Mouse (Mus musculus) hindbrain, embryonic 12.5 days (tissue): ENCODE results near the gene Fer. TPM values are rescaled to one million over a fixed set of nuclear protein-coding genes. Genes with fewer than 3 reads are reported as not detected.

Experiments
- ATAC-seq: fragments of 200-750 bp; cut with Nextera tagmentation; 2 replicates; pipeline ENCODE4 v1.8.0; 2017; ENCODE audit warnings: moderate TSS enrichment; ENCODE audit not compliant: low FRiP score
- H3K27ac ChIP-seq: fragments of 300-500 bp; sonication (generic); 2 replicates; pipeline ENCODE4 v1.5.1; 2016; ENCODE audit warnings: mild to moderate bottlenecking
- H3K27me3 ChIP-seq: fragments of 300-500 bp; sonication (generic); 2 replicates; pipeline ENCODE4 v1.6.1; 2016; ENCODE audit warnings: mild to moderate bottlenecking
- H3K36me3 ChIP-seq: fragments of 300-500 bp; sonication (generic); 2 replicates; pipeline ENCODE4 v1.6.1; 2016; ENCODE audit warnings: mild to moderate bottlenecking
- H3K4me1 ChIP-seq: fragments of 300-500 bp; sonication (generic); 2 replicates; pipeline ENCODE4 v1.6.1; 2016
- H3K4me2 ChIP-seq: fragments of 300-500 bp; sonication (generic); replicated peaks from 2 replicates; pipeline ENCODE4 v1.6.1; 2016; ENCODE audit warnings: mild to moderate bottlenecking
- H3K4me3 ChIP-seq: fragments of 300-500 bp; sonication (generic); 2 replicates; pipeline ENCODE4 v1.5.1; 2016; ENCODE audit warnings: mild to moderate bottlenecking
- H3K9ac ChIP-seq: fragments of 300-500 bp; sonication (generic); 2 replicates; pipeline ENCODE4 v1.6.1; 2016; ENCODE audit warnings: mild to moderate bottlenecking, moderate library complexity
- H3K9me3 ChIP-seq: fragments of 300-500 bp; sonication (generic); replicated peaks from 2 replicates; pipeline ENCODE4 v1.6.1; 2016; ENCODE audit warnings: mild to moderate bottlenecking
- WGBS: fragments of 180-500 bp; shearing (Covaris S2); methylation state at CpG from one replicate; pipeline ENCODE4 v1.1.7; 2016; 5-methylcytosine and 5-hydroxymethylcytosine counted together
- polyA plus RNA-seq: library from polyadenylated mRNA; unstranded; fragments of >200 nt; fragmentation: Nextera tagmentation; extraction: Ambion mirVana; gene quantifications from 2 replicates; pipeline ENCODE4 v1.2.1, GENCODE M21; 2016

Gene Fer
- polyA plus RNA-seq, 1 experiment from 2014 or later: 33.1 TPM

DNA sequence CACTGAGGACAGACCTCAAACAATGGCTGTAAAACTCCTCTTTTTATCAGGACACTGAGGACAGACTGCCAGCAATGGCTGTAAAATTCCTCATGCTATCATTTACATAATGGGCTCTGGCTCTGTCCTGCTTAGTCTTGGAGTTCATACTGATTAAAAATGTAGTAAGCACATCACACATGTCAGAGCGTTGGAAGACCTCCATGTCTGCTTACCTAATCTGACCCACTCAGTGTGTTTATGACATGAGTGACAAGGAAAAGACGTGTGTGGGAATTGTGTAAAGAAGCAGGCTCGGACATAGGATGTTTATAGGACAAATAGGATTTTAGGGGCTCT, 237.3 kb downstream of the Fer start:
- H3K4me1 ChIP-seq: peaks cover 10% of the 10 kb centered on the region; the same call in 1 of the 2 replicates
- no peak overlapping the region for H3K9ac ChIP-seq
- H3K4me3 ChIP-seq: no peak overlapping the region
- H3K9me3 ChIP-seq: no peaks in the 10 kb centered on the region
- no peaks in the 10 kb centered on the region for H3K36me3 ChIP-seq
- H3K27ac ChIP-seq: no peak overlapping the region
- no peak overlapping the region for H3K4me2 ChIP-seq
- WGBS: 79% methylated on average over 3 of the region's 3 CpGs
- no peaks in the 10 kb centered on the region for H3K27me3 ChIP-seq
- ATAC-seq: no peak

DNA sequence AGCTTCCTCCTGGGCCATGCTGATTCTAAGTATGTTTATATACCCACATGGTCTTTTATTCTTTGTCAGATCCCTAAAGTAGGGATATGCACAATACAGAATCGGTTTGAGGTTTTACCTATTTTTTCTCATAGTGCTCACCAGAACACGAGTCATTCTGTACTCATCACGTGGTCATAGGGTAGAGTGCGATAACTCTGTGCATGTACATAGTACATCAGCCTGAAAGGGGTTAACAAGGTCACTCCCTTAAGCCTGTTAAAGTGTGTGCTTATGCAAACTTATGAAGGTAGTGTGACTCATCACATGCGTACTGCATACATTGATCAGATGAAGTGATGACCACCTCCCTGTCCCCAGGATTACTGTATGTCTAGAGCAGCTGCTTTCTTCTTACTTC, 245.9 kb downstream of the Fer start:
- Histone ChIP-seq H3K4me3 (no peak overlapping the region), H3K4me1 (no peaks in the 10 kb centered on the region), H3K4me2 (no peak overlapping the region), H3K27ac (no peak overlapping the region), H3K36me3 (no peaks in the 10 kb centered on the region), H3K27me3 (no peaks in the 10 kb centered on the region), H3K9ac (no peak overlapping the region), H3K9me3 (no peaks in the 10 kb centered on the region)
- 89% methylated on average over 5 of the region's 5 CpGs for WGBS
- no peak for ATAC-seq

DNA sequence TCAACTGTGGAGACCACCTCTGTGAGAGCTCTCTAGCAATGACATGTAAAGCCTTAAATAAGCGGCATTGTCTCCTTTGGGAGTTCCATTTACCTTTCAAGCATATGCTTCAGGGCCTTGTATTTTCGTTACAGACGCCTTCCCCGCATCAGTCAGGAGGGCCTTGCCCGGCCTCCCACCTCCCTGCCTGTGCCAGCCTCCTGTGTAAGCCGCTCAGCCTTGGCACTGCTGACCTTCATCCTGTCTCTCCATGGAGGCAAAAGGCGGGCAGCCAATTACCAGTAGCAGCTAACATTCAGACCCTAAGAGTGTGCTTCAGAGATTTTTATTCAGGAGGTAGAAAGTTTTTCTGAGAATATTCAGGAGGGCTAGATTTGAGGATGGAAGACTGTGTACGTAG, 247.0 kb downstream of the Fer start:
- Histone ChIP-seq H3K4me3 (no peak overlapping the region), H3K9me3 (no peaks in the 10 kb centered on the region), H3K27me3 (no peaks in the 10 kb centered on the region), H3K27ac (no peak overlapping the region), H3K4me2 (no peak overlapping the region), H3K36me3 (no peaks in the 10 kb centered on the region), H3K4me1 (no peaks in the 10 kb centered on the region), H3K9ac (no peak overlapping the region)
- 84% methylated on average over 8 of the region's 8 CpGs for WGBS
- ATAC-seq: no peak

DNA sequence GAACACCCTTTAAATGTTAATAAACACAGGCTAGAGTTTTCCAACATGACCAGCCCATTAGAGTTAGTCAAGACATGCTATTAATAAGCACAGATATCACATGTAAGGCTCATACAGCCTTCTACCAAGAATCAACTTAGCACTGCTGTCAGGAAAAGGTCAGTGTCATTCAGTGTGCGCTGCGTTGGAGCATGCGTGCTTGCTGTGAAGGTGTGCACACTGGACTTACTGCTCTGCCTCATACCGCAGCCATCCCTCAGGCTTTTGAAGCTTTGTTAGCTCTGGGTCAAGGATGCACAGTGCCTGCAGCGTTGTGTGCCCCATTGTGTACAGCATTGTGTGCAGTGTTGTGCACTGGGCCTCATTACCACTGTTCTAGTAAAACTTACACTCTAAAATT, 250.8 kb downstream of the Fer start:
- Histone ChIP-seq H3K9me3 (no peaks in the 10 kb centered on the region), H3K4me3 (no peak overlapping the region), H3K4me1 (0 out of 2 replicates have a peak, but pooled peaks cover 2% of the 10 kb centered on the region), H3K27me3 (no peaks in the 10 kb centered on the region), H3K4me2 (no peak overlapping the region), H3K27ac (no peak overlapping the region), H3K36me3 (no peaks in the 10 kb centered on the region), H3K9ac (no peak overlapping the region)
- ATAC-seq: no peak
- WGBS: 92% methylated on average over 5 of the region's 5 CpGs

DNA sequence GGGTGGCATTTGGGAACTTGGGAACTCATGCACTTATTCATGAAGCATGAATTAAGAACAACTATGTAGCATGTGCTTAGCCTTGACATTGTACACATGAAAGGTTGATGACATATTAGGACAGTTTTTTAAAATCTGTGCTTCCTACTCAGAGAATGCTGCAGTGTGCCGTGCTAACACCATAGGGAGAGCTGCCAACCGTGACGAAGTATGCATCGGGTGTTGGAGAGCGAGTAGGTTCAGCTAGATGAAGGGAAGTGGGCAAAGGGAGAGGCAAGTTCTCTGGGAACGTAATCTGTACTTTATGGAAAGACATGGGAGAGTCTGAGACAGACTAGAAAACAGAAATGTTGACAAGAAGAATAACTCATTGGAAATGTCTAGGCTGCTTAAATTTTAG, 253.9 kb downstream of the Fer start:
- Histone ChIP-seq H3K9me3 (no peaks in the 10 kb centered on the region), H3K36me3 (no peaks in the 10 kb centered on the region), H3K4me2 (no peak overlapping the region), H3K27ac (no peak overlapping the region), H3K4me1 (0 out of 2 replicates have a peak, but pooled peaks cover 2% of the 10 kb centered on the region), H3K4me3 (no peak overlapping the region), H3K27me3 (no peaks in the 10 kb centered on the region), H3K9ac (no peak overlapping the region)
- no peak for ATAC-seq
- WGBS: 66% methylated on average over 6 of the region's 6 CpGs

DNA sequence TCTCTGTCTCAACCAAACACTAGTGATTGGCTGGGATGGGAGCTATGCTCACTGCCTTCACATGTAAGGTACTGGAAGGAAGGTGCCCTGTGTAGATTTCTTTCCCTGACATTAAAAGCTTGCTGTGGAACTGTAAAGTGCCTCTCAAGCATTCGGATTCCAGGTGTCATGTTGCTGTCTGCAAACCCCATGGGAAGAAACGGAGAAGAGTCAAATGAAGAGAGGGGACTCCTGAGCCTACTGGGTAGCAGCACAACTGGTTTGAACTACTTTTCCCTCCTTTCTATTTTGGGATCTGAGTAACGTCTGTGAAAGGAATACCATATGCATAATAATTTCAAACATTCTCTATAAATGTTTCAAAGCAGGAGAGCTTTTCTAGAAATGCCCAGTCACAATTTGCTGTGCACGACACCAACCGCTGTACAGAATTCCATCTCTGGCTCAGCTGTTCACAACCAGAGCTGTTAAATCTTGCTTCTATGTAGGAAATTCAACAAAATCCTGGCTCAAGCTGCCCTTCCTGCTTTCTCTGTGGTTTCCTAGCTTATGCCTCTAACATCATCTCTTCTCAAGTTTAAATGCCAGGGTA, 256.9 kb downstream of the Fer start:
- H3K4me2 ChIP-seq: no peak overlapping the region
- 74% methylated on average over 5 of the region's 5 CpGs for WGBS

DNA sequence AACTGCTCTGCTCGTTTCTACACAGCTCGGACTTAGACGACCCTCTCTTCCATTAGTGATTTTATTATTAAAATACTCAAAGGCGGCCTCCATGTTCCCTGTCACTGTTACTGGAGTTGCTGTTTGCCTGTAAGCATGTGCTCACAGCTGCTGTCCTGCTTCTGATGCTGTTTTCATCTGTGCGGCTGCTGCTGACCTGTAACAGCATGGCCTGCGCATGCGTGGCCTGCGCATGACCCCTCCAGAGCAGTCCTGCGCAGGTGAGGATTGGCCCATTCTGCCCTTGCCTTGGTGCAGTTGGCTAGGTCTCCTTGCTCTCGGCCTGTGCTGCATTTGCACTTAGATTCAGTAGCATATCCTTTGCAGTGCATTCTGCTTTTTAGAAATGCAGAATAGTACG, 259.7 kb downstream of the Fer start:
- WGBS: 93% methylated on average over 11 of the region's 11 CpGs
- Histone ChIP-seq H3K36me3 (no peaks in the 10 kb centered on the region), H3K4me3 (no peak overlapping the region), H3K4me1 (no peaks in the 10 kb centered on the region), H3K9me3 (no peaks in the 10 kb centered on the region), H3K27me3 (no peaks in the 10 kb centered on the region), H3K27ac (no peak overlapping the region), H3K4me2 (no peak overlapping the region), H3K9ac (no peak overlapping the region)
- ATAC-seq: no peak

More for the DNA sequence above, 256.9 kb downstream of the Fer start:
- Histone ChIP-seq H3K4me1 (0 out of 2 replicates have a peak, but pooled peaks cover 2% of the 10 kb centered on the region), H3K27me3 (no peaks in the 10 kb centered on the region), H3K9me3 (no peaks in the 10 kb centered on the region), H3K4me3 (no peak overlapping the region), H3K27ac (no peak overlapping the region), H3K9ac (no peak overlapping the region), H3K36me3 (no peaks in the 10 kb centered on the region)
- no peak for ATAC-seq

DNA sequence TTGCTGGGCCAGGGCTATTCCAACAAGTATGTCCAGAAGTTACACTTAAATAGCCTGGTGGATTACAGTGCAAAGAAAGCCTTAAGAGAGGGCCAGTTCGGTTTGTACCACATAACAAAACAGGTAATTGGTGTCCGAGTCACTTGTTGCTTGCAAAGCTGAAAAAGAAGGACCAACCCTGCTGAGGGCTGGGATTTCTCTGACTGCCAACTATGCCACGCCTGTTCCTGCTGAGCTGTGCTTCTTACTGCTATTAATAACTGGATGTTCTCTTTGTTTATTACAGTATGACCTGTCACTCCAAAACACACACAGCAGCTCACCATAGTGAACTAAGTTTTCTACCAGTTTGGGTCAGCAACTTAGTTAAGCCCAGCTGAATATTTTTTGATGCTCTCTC, 260.9 kb downstream of the Fer start:
- 84% methylated on average over 3 of the region's 3 CpGs for WGBS

DNA sequence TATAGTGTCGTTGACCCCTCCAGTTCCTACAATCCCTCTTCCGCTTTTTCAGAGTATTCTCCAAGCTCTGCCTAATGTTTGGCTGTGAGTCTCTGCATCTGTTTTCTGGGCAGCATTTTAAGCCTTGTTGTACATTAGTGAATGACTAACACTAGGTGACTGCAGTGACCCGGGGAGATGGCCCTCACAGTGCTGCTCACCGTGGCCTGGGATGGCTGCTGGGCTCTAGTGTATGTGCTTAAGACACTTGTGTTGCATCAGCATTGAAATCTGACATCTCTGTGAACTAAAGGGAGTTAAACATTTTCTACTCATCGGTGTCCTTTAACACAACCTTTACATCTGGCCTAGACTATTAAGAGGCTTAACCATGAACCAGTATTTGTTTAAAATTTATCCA, 264.0 kb downstream of the Fer start:
- WGBS: 93% methylated on average over 5 of the region's 5 CpGs
- no peak overlapping the region for H3K4me2 ChIP-seq
- no peaks in the 10 kb centered on the region for H3K9me3 ChIP-seq
- H3K4me3 ChIP-seq: no peak overlapping the region
- no peaks in the 10 kb centered on the region for H3K36me3 ChIP-seq
- H3K4me1 ChIP-seq: no peaks in the 10 kb centered on the region
- no peak for ATAC-seq
- H3K27ac ChIP-seq: no peak overlapping the region
- no peaks in the 10 kb centered on the region for H3K27me3 ChIP-seq
- H3K9ac ChIP-seq: no peak overlapping the region

More for the DNA sequence above, 260.9 kb downstream of the Fer start:
- no peak for ATAC-seq
- Histone ChIP-seq H3K4me1 (no peaks in the 10 kb centered on the region), H3K27me3 (no peaks in the 10 kb centered on the region), H3K4me2 (no peak overlapping the region), H3K27ac (no peak overlapping the region), H3K9ac (no peak overlapping the region), H3K9me3 (no peaks in the 10 kb centered on the region), H3K36me3 (no peaks in the 10 kb centered on the region), H3K4me3 (no peak overlapping the region)

DNA sequence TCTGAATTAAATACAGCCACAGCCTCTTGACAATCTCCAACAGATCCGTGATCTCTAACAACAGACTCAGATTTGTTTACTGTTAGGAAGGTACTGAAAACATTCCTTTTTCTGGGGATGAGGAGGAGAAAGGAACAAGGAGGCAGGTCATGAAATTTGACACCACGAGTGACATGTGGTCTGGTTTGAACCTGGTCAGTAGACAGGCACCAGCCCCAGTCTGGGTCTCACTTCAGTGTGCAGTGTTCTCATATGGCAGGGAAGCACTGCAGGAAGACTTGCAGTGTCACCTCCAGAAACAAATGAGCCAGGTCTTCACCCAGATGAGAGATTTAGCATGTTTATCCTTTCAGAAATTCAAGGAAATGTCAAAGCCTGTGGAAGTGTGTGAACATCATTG, 266.9 kb downstream of the Fer start:
- Histone ChIP-seq H3K4me3 (no peak overlapping the region), H3K4me1 (no peaks in the 10 kb centered on the region), H3K9me3 (no peaks in the 10 kb centered on the region), H3K36me3 (no peaks in the 10 kb centered on the region), H3K9ac (no peak overlapping the region), H3K27me3 (no peaks in the 10 kb centered on the region), H3K4me2 (no peak overlapping the region), H3K27ac (no peak overlapping the region)
- ATAC-seq: no peak
- WGBS: 57% methylated on average over 2 of the region's 2 CpGs

DNA sequence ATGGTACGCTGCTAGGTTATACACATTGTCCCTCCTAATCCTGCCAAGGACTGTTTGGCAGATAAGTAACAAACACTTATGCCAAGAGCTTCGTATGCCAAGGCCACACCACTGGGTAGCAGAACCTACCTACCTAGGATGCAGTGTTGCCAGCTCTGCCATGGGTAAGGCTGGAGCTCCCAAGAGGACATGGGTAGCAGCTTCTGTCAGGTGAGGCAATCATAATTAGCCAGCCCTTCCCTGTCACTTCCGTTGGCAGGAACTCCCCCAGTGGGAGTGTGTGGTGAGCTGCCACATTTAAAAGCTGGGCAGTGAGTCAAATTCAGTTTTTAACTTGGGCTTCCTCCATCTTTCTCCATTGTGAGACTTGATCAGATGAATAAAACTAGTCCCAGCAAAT, 267.5 kb downstream of the Fer start:
- ATAC-seq: no peak
- Histone ChIP-seq H3K9me3 (no peaks in the 10 kb centered on the region), H3K4me2 (no peak overlapping the region), H3K4me3 (no peak overlapping the region), H3K9ac (no peak overlapping the region), H3K4me1 (no peaks in the 10 kb centered on the region), H3K36me3 (no peaks in the 10 kb centered on the region), H3K27ac (no peak overlapping the region), H3K27me3 (no peaks in the 10 kb centered on the region)
- 77% methylated on average over 3 of the region's 3 CpGs for WGBS

DNA sequence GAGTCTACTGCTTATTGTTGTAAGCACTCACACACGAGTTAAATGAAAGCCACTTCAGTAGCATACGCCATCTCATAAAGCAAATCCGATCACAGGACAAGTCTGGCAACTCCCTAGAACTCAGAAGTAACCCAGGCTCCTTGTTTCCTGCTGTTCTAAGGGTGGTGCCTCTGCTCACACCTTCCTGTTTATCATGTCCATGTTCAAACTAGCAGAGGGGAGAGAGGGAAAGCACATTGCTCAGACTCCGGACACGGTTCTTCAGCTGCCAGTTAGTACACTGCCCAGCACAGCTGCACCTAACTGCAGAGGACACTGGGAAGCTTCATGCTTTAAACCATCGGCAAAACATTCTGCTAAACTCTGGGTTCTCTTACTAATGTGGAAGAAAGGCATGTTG, 269.3 kb downstream of the Fer start:
- no peaks in the 10 kb centered on the region for H3K27me3 ChIP-seq
- H3K27ac ChIP-seq: no peak overlapping the region
- H3K36me3 ChIP-seq: no peaks in the 10 kb centered on the region
- no peaks in the 10 kb centered on the region for H3K4me1 ChIP-seq
- no peak for ATAC-seq
- WGBS: 82% methylated on average over 6 of the region's 6 CpGs
- no peak overlapping the region for H3K9ac ChIP-seq
- no peak overlapping the region for H3K4me3 ChIP-seq
- H3K9me3 ChIP-seq: no peaks in the 10 kb centered on the region
- no peak overlapping the region for H3K4me2 ChIP-seq

DNA sequence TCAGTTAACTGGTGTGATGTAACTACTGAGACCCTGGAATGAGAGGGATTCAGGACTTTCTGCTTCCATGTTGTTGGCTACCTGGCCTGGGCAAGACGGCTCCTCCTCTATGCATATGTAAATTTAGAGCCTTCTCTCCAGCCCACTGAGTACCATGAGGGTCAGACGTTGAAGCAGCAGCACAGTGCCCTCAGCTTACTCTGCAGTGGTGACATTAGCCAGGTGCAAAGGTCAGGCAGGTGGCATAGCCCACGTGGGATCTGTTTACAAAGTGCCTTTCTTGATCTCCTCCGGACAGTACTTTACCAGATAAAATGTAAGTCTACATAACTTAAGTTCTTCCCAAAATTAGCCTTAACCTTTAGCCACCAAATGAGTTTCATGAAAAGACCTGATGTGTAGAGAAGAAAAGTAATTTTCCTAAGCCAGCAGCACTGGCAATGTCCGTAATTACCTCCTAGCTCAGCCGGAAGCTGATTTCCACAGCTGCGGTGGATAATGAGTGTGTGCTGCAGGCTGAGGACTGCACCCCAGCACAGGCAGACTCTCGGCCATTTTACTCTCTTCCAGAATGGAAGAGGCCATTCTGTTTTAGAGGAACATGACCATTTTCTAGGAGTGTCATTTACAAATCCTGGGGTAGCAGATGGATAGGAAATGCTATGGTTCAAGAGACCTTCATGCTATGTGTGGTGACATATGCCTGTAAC, 273.2 kb downstream of the Fer start:
- Histone ChIP-seq H3K9me3 (no peaks in the 10 kb centered on the region), H3K4me2 (no peak overlapping the region), H3K9ac (no peak overlapping the region), H3K27ac (no peak overlapping the region), H3K4me1 (0 out of 2 replicates have a peak, but pooled peaks cover 8% of the 10 kb centered on the region), H3K4me3 (no peak overlapping the region), H3K27me3 (no peaks in the 10 kb centered on the region), H3K36me3 (0 out of 2 replicates have a peak, but pooled peaks cover 12% of the 10 kb centered on the region)
- WGBS: 69% methylated on average over 8 of the region's 8 CpGs
- ATAC-seq: no peak
